Mouse (Mus musculus) layer of hippocampus, adult 11-12 months (tissue): ENCODE measurements around the gene Tex13c3.
"Not testable (repeated sequence)": the region's sequence is repeated elsewhere in the genome, so short reads cannot be mapped to it uniquely, and the experiment has no call there.

Experiments
- DNase-seq: peaks from one replicate; pipeline ENCODE4 v3.0.0; 2022; ENCODE audit warnings: low spot score

Tex13c3 gene

GRCm38 (mm10) chrX:19481219-19481618, at the start of gene Tex13c3:
Gene Tex13c3 (minus strand): TSS chrX:19481319.
- not testable (repeated sequence) for DNase-seq

GRCm38 (mm10) chrX:19489731-19490130, 8.6 kb upstream of the Tex13c3 start:
- DNase-seq: no peak
